Mouse (Mus musculus) kidney, postnatal 25 days (tissue): ENCODE results near the gene Twsg1.
"Not testable (repeated sequence)": the region's sequence is repeated elsewhere in the genome, so short reads cannot be mapped to it uniquely, and the experiment has no call there.

Source experiments
- DNase-seq, 2 experiments: peaks; one replicate each; pipeline ENCODE4 v3.0.0; 2021; ENCODE audit warnings: mixed read lengths in 2 of 2

Twsg1 gene

GRCm38 (mm10) chr17:65950622-65951404 lies at the start of gene Twsg1:
Gene Twsg1, minus strand, starts transcription at chr17:65951226.
- DNase-seq, result peak; percentile 97

- no peak for DNase-seq
These were observed 37.3 kb upstream of the Twsg1 start for GRCm38 (mm10) chr17:65988151-65988820.

- DNase-seq, result not testable (repeated sequence)
These were observed 25.7 kb upstream of the Twsg1 start for GRCm38 (mm10) chr17:65976720-65977119.

- no peak for DNase-seq
These were observed 16.7 kb upstream of the Twsg1 start for GRCm38 (mm10) chr17:65967751-65968150.

- no peak for DNase-seq
These were observed 11.2 kb upstream of the Twsg1 start for GRCm38 (mm10) chr17:65962263-65962662.

- DNase-seq, result no peak
These were observed 10.6 kb upstream of the Twsg1 start for GRCm38 (mm10) chr17:65961606-65962136.

- no peak for DNase-seq
These were observed 8.0 kb upstream of the Twsg1 start for GRCm38 (mm10) chr17:65959011-65959410.

GRCm38 (mm10) chr17:65958366-65958765 lies 7.3 kb upstream of the Twsg1 start:
- no peak for DNase-seq

GRCm38 (mm10) chr17:65957782-65958325 lies 6.8 kb upstream of the Twsg1 start:
- DNase-seq, result no peak

GRCm38 (mm10) chr17:65956993-65957781 lies 6.2 kb upstream of the Twsg1 start:
- peak in 1 of 2 experiments; percentile 54 for DNase-seq

GRCm38 (mm10) chr17:65956140-65956539 lies 5.1 kb upstream of the Twsg1 start:
- no peak for DNase-seq

- DNase-seq, result no peak
These were observed 2.9 kb upstream of the Twsg1 start for GRCm38 (mm10) chr17:65953959-65954358.

- no peak for DNase-seq
These were observed 1.1 kb upstream of the Twsg1 start for GRCm38 (mm10) chr17:65952083-65952482.

- DNase-seq, result no peak
These were observed 843 bp downstream of the Twsg1 start for GRCm38 (mm10) chr17:65950183-65950582.

GRCm38 (mm10) chr17:65947307-65947706 lies 3.7 kb downstream of the Twsg1 start:
- peak; percentile 37 to 47 for DNase-seq

GRCm38 (mm10) chr17:65945420-65945819 lies 5.6 kb downstream of the Twsg1 start:
- DNase-seq, result no peak

GRCm38 (mm10) chr17:65942394-65942793 lies 8.6 kb downstream of the Twsg1 start:
- DNase-seq, result peak; percentile 57 to 69

- no peak for DNase-seq
These were observed 9.8 kb downstream of the Twsg1 start for GRCm38 (mm10) chr17:65941275-65941674.

GRCm38 (mm10) chr17:65940221-65940620 lies 10.8 kb downstream of the Twsg1 start:
- DNase-seq, result peak; percentile 24 to 31

GRCm38 (mm10) chr17:65939461-65940192 lies 11.4 kb downstream of the Twsg1 start:
- DNase-seq, result no peak

GRCm38 (mm10) chr17:65937671-65938070 lies 13.4 kb downstream of the Twsg1 start:
- peak in 1 of 2 experiments; percentile 35 for DNase-seq

GRCm38 (mm10) chr17:65933741-65934140 lies 17.3 kb downstream of the Twsg1 start:
- no peak for DNase-seq
